Mouse (Mus musculus) mouse trophoblast stem cell (cell line): ENCODE measurements at regions not wholly inside any gene's neighbourhood (a gene's known extent, or its start where the extent isn't known, plus 50 kb on each side); places are given as distances from the start of the nearest gene placed in this dataset.

ENCODE experiments used
- in situ Hi-C, 2 experiments: fragments of 300-500 bp; cut with MseI, MboI; formaldehyde crosslinking; loops; 2 replicates in 1 of 2; 3 replicates in 1 of 2; pipeline ENCODE4 v1.15.1; 2025

- in situ Hi-C loops, result no loop called here
Measured at GRCm38 (mm10) chr12:35640911-35641345, 106.1 kb upstream of the Ahr start.

DNA sequence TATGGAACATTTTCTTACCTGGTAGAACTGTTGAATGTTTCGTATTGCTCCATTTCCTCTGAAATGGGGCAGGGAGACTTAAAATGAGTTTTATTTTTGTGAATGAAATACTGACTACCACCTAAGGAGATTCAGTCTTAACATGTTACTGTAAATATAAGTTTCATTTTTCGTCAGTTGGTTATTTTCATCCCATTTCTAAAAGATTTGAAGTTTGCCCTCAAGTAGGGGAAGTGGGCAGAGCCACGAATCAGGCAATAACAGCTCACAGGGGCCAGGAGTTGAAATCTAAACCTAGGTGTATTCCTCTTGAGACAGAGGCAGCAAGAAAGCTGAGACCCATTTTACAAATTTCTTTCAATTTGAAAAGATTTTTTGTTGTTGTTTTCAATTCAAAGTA is 88.6 kb upstream of the Ahr start:
- in situ Hi-C loops, result no loop called here

DNA sequence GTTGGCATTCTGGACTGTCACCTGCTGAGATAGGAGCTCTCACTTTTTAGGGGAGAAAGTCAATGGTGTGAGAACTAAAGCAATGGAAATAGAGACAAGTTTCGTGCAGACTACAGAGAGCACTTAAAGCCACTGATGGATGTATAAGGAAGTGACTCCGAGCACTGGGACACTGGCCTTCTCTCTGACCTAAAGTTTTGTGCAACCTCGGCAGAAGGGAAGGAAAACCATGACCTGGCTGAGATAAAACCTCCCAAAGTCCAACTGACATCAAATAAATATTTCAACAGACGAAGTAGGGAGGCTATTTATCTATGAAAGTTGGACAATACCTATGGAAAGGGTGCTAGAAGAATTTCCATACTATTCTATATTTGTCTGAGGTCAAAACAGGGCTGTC is 80.0 kb upstream of the Ahr start:
- in situ Hi-C loops, result no loop called here

DNA sequence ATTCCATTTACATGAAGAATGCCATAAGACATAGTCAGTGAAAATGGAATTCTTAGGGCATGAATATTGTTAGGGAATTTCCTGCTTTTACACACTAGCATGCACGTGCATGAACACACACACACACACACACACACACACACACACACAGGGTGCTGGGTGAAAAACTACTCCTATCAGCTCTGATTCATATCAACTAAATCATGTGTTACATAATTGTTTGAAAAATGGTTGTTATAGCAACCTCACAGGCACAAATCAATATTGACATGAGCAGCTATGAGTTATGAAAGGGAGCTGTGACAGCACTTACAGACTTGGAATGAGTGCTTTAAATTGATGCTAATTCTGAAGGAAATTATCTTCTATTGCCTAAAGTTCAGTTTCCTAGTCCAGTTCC is 72.8 kb upstream of the Ahr start:
- in situ Hi-C loops, result no loop called here

GRCm38 (mm10) chr12:35603742-35604141 is 68.9 kb upstream of the Ahr start:
- in situ Hi-C loops, result no loop called here

DNA sequence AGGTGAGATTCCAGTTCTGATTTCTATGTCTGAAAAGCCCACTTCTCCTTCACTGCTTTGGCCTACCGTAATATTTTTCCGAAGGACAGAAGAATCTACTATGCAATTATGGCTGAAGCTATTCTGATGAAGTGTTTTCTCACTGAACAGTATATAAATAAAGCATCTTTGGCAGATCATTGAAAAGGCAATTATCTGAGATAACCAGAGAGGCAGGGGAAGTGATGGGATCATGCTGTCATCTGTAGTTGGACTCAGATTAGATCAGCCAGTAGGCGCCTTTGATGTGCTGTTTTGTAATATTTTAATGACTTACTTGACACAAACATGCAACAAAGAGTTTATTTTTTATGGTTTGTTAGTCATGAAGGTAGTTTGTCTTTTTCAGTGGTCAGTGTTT is 67.8 kb upstream of the Ahr start:
- in situ Hi-C loops, result no loop called here

GRCm38 (mm10) chr12:35598298-35598697 is 63.5 kb upstream of the Ahr start:
- in situ Hi-C loops, result no loop called here

DNA sequence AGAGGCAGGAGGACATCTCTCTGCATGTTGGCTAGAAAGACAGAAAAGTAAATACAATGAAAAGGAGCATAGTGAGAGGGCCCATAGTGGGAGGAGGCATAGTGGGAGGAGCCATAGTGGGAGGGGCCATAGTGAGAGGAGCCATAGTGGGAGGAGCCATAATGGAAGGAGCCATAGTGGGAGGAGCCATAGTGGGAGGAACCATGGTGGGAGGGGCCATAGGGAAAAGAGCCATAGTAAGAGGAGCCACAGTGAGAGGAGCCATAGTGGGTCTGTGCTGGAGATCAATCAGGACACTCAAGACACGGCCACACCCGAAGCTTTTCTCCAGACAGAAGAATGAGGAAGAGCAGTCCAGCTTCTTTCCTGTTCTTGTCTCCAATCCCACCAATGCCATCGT is 58.0 kb upstream of the Ahr start:
- in situ Hi-C loops, result no loop called here
